Mouse (Mus musculus) adrenal gland, adult 2 months (tissue): Measurements from ENCODE around the gene Vti1a. TPM values are rescaled to one million over a fixed set of nuclear protein-coding genes. Genes with fewer than 3 reads are reported as not detected.

Source experiments
- DNase-seq: peaks from one replicate; pipeline ENCODE4 v3.0.0; 2021
- polyA plus RNA-seq: library from polyadenylated mRNA; depleted of rRNA; stranded (reverse); fragments of >200 nt; gene quantifications from 2 replicates; pipeline ENCODE4 v1.2.3, GENCODE M21; 2012
- total RNA-seq, 2 experiments: library from RNA; stranded (reverse); gene quantifications; 2 replicates each; pipeline ENCODE4 v1.2.3; 2021

Vti1a gene
- total and polyA plus RNA-seq, 3 experiments = 12.7 to 39.6 (median 34.2) TPM

DNA sequence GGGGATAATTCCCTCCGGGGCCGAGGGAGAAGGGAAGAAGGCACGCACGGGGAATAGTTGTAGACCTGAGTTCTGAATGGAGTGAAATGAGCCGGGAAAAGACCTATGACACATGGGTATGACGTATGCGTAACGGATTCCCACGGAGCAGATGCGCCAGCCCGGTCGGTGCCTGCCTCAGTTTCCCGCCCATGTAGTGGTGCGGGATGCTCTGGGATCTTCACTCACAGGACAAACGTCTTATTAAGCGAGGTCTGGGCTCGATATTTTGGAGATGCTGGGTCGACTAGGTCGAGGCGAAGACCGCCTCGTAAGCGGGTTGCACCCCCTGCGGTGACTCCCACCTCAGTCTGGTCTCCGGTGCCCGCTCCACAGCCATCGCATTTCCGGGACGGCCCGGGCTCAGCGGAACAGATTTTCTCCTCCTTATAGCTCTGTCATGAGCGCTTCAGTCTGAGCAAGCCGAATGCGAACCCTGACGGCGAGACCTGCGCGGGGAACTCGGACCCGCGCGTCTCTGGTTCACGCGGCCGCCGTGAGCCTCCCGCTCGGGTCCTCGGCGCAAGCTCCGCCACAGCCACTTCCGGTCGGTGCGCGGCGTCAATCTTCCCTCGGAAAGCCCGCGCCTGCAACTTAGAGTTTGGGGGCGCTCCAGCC, 515 bp upstream of the Vti1a start, which contains the start of gene Zdhhc6:
TSS of gene Zdhhc6 (minus strand) at position 581 of the 657 bp plus-strand sequence.
- peak; percentile 88 for DNase-seq

DNA sequence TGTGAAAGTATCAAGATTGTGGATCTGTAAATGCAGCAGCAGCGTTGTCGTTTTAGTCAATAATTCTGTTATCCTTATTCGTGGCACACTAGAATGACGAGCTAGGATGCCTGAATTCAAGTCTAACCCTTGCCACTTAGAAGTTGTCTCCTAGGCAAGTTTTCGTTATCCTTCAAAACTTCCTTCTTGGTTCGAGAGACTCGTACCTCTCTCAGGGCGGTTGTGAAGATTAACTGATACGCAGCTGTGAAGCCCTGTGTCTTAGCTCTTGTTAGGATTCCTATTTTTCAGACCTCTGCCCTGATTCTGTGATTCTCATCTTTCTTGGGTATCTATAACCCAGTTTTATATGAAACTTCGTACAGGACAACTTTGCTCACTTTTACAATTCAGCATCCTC, 806 bp downstream of the Vti1a start:
- no peak for DNase-seq

DNA sequence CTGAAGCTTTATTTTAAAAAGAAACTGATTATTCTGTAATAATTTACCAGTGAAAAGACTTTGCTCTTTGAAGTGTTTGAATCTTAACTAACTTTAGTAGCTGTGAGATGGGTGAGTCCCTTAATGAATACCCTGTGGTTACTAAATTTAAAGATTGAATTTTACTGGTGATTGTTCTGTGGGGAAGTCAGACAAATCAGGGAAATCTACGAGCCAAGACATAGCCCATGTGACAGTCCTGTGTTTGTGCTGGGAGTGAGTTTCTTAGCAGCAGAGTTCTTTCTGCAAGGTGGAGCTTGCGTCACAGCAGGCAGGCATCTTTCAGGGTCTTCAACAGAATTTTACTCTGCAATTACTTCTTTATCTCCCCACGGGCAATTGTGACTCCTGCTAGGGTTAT, 2.9 kb downstream of the Vti1a start:
- DNase-seq = no peak

DNA sequence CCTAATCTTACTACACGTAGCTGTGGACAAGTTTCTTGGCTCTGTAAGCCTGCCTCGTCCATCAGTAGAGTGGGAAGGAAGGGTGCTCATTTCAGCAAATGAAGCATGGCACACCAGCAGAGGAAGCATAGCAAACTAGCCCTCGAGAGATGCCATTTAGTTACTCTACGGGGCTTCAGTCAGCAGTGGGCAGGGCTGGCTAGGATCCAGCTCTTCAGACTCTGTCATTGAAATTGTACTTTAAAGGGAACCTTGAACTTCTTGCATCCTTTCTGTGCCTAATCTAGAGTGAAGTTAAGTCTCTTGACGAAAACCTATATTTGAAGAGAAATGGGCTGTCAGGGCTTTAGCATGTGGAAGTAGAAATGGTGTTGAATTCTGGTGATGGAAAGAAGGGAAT, 3.4 kb downstream of the Vti1a start:
- peak; percentile 37 for DNase-seq

DNA sequence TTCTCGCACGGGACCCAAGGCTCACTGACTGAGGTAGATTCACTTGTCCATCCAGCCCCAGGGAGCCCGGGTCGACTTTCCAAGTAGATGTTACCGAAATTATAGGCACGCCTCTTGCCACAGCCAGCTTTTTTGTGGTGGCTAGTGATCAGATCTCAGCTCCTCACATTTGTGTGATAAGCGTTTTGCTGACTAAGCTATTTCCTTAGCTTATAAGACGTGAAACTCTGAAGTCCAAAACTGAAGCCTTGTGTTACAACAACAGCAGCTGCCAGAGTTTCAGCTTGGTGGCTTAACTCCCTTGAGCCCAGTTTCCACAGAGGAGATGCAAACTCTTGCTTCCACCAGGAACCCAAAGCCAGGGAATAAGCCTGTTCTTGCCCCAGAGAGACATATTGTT, 6.5 kb downstream of the Vti1a start:
- DNase-seq = no peak

DNA sequence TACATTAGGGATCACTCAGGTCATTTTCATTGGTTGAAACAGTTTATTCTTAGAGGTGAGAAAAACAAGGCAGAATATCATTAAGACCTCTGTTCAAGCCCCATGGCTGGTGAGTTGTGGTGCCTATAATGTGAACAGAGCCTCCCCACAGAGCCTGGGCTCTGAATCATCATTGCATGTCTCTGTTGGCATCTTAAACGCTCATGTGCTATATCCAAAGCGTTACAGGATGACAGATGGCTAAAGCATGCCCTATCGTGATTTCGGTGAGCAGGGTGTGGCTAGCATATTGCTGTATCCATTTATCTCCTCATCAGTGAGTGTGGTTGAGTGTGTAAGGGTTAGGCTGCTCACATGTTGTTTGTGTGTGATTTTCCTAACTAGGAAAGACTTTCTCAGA, 11.4 kb downstream of the Vti1a start:
- DNase-seq = no peak

DNA sequence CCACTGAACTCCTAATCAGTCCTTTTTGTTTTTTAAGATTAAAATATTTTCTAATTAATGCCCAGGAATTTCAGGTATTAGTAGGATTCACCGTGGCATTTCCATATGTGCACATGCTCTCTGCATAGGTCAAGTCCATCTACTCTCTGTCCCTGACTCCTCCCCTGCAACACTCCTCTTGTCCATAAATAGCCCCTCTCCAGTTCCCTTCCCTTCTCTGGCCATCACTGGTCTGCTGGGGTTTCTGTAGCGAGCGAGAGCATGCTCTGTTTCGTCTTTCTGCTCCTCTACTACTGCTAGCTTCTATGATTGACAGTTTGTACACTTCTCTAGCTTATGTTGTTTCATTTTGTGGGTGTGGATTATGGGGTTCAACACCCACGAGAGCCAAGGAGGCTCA, 15.7 kb downstream of the Vti1a start:
- no peak for DNase-seq

DNA sequence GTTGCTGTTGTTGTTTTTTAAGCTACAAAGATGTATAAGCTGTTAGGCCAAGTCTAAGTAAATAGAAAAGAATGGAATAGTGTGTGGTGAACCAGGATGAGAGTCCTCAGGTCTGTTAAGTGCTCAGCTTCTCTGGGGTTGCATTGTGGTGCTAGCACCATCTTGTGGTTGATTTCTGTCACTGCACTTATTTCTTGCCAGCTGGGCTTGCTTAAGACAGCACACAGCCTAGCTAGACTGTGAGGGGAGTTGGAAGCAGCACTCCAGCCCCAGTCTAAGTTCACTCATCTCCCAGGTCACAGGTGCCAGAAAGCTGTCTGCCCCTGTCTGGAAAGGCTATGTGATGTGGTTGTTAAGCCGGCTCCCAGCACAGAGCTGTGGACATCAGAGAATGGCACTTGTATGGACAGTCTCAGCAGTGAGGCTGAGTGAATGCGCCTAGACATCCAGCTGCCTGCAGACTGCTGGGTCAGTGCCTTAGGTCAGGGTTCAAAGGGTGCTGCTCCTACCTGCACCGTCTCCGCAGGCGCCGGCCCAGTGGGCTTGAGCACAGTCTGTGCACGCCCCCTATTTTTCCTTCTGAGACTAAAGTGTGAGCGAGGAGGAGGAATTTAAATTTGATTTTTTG, 16.7 kb downstream of the Vti1a start:
- DNase-seq = peak; percentile 69

DNA sequence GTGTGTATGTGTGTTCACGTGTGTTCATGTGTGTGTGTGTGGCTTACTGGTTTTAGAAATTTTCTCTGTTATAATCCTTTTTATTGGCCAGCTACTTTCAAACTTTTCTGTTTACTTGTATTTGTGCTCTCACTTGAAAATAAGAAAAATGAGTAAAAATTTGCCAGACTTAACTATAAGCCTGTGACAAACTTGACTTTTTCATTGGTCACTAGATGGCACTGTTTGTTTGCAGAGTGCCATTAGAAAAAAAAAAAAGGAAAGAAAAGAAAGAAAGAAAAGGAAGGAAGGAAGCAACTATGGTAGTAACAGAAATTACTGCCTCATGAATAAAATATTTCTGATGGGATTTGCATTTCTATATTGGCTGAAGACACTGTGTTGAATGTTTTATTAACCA, 19.8 kb downstream of the Vti1a start:
- no peak for DNase-seq

DNA sequence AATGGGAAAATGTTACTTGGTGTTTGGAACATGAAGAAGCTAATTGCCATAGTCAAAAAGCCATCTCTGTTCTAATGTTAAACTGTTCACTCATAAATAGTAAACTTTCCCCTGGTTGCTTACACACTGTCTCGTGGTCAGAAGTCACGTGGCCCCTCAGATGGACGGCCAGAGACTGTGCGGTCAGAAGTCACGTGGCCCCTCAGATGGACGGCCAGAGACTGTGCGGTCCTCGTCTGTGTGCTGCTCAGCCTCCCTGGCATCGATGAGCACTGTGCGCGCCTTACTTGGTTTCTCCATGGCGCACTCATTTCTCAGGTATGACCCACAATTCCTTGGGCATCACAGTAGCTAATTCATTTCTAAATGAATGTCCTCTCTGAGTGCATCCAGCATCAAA, 20.3 kb downstream of the Vti1a start:
- DNase-seq = no peak

DNA sequence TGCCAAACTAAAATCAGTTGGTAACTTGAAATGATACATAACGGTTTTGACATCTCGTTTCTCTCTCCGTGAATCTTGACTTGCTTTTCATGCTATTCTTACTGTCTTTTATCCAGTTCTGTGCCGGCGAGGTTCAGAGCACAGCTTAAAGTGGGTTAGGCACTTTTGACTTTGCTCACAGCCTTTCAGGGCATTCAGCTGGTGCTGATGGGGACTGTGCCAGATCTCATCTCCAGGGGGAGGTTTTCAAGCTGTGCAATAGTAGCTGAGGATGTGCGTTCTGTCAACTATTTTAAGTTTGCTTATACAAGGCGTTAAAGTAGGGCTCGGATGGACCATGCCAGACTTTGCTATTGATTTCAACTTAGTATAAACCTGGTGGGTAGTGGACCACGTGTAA, 21.0 kb downstream of the Vti1a start:
- no peak for DNase-seq

DNA sequence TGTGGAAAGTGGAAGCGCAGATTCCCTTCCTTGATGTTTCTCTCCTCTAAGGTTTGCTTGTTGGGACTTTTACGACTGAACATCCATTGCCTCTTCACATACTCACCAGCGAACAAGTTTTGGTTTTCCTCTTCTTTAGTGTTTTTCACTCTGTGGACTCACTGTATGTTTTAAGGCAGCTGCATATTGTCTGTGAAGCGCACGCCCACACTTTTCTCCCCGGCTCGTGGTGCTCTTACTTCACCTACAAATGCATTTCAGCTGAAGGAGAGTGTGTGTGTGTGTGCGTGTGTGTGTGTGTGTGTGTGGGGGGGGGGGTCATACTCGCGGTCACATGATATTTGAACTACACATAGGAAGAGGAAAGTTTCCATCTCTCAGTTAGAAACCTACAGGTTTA, 21.6 kb downstream of the Vti1a start:
- DNase-seq = no peak

DNA sequence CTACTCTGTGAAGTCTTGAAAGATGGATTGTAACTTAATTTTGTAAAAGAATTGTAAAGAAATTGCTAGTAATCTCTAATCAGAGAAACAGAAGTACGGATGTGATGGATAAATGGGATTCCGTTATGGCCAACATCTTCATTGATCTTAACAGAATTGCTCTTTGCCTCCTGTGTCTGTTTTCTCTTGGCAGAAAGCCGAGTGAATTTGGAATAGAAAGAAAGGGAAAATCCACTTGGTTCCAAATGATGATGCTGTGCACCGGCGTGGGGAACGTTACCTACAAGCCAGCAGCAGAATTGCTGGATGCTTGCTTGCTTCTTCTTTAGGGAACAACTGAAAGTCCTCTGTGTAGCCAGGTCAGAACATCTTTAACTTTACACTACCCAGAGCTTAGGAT, 24.4 kb downstream of the Vti1a start:
- DNase-seq = no peak

DNA sequence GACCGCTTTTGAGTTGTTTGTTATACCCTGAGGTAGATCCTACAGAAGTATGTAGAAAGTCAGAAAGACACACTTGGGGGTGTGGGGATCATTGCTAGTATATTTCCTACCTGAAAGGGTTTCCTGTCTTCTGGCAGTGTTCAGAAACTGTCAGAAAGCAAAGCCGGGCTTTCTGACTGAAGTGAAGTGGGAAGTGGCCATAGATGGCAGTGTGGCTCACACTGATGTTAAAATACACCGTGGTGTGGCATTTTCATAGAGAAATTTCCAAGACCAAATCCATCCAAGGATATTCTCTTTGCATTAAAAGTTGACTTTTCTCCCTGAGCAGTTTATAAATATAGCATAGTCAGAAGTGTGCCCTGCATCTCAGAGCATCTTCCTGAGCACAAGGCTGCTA, 25.3 kb downstream of the Vti1a start:
- no peak for DNase-seq

DNA sequence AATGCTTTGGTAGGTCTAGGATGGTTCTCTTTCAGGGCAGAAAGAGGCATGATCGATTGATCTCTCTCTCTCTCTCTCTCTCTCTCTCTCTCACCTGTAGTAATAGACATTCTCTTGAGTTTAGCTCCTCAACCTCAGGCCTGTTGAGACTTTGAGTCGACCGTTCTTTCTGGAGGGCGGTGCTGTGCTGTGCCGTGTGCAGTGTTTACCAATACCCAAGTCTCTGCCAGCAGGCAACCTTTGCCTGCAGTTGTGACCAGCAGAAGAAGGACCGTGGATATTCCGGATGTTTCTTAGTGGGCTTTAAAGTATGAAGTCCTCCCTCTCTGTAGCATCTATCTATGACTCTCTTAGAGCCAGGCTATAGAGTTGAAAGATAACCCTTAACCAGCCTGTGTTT, 26.3 kb downstream of the Vti1a start:
- DNase-seq = no peak

DNA sequence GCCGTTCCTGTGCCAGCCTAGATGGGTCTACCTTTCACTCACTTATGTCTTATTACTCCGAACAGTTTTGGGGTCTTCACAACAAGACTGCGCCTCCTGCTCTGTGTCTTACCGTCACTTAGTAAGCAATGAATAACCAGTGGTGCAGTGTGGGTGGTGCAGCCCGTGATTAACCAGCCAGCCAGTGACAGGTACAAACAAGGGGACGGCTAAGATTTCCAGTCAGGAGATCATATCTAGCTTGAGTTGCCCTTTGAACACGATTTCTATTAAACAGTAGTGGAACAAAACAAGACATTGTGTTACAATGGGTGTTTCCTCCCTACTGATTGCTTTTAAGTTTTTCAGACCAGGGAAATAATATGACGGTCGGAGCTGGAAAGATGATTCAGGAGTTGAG, 27.2 kb downstream of the Vti1a start:
- DNase-seq = no peak

DNA sequence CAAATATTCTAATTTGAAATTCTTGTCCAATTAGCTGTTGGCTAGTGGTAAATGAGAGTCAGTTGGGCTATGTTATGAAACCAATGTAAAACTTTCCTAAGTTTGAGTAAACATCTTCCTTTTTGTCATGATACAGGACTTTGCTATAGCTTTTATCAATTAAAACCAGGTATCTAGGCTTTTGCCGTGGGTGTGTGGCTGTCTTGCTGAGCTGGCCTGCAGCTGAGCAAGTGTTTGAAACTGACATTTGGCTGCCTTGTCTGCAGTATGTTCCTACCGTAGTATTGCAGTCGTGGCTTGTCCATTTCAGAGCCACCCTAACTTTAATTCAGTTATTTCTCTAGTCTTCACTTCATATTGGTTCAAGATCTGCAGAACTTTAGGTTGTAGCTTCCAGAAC, 32.1 kb downstream of the Vti1a start:
- no peak for DNase-seq

DNA sequence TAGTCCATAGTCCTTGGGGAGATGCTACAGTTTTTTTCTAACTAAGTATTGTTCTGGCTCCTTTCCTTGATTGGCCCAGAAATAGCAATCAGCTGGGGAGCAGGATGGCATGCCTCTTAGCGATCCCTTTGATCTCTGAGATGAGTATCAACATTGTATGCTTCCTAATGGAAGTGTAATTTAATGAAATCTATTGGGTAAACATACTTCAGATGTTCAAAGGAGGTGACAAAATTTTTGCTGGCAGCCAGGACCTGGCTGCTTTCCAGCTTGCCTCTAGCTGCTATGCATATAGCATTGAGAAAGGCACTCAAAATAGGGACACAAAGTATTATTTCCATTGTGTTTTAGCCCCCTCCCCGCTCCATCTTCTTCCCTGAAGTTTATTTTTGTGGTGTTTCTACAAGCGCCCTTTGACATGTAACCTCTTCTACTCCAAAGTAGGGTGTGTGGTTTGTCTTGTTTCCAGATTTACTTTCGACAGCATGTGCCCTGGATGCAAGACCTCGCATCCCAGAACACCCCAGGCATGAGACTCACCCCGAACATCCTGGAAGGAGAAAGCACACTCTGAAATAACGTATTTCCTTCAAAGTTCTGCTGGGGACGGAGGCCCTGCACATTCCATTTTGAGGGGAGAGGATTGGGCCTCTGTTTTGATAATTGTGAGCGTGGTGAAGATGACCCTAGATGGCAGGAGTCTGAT, 34.7 kb downstream of the Vti1a start:
- DNase-seq = no peak

DNA sequence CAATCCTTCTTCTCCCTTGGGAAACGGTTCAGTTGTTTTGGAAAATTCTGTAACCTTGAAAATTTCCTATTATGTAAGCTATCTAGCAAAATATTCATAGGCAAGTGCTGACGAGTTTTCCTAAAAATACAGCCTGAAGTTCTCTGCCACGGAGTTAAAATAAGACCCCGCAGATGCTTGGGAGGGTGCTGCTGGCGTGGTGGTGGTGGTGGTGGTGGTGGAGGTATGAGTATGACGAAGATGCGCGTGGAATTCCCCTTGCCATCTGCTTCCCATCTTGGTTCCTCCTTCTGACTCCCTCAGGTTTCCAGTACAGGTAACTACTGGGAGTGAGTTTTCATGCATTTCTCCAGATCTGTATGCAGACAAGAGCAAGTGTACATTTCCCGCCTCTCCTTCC, 46.5 kb downstream of the Vti1a start:
- DNase-seq = no peak

DNA sequence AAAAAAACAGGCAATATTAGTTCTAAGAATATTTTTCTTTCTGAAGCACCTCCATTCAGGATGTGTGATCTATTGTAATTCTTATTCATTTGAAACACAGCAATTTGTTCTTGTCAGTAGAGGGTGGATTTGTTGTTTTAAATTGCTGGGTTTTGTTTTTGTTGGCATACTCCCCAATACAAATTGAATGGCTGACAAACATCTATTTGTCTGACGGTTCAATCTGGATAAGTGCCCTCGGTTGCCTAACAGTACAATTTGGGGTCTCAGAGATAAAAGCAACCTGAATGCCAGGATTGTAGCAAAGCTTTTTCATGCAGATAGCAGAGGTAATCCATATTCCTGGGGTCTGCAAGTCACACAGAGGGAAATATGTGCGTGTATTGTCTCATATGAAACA, 53.6 kb downstream of the Vti1a start:
- DNase-seq = no peak

DNA sequence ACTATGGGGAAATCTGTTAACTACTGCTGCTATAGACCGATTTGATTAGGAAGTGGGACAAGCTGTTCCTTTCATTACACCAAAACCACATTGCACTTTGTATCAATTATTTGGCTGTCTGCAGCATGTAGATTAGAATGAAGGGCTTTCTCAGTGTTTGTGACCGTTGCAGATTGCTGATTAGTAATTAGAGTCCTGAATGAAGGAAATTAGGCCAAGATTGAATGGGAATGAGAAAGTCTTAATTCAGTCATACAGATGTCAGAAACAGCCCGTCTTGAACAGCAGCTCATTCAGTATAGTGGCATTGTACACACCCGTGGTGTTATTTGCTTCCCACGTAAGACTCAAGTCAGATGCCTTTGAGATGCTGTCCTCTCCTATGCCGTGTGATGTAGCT, 60.2 kb downstream of the Vti1a start:
- DNase-seq = no peak

DNA sequence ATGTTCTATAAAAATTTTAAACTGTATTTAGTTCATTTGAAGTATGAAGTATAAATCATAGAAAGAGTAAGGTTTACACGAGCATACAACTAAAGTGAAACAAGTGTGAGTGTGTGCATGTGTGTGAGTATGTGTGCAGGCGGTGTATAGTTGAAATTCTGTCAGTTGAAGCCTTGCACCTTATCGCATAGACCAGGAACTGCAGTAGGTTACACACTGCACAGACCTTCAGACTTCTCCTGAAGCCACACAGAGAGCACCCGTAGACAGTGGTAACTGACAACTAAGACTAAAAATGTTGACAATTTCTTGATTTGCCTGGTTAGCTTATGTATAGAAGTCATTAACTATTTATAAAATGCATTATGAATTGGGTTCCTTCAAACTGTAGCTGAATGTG, 61.4 kb downstream of the Vti1a start:
- DNase-seq = no peak

DNA sequence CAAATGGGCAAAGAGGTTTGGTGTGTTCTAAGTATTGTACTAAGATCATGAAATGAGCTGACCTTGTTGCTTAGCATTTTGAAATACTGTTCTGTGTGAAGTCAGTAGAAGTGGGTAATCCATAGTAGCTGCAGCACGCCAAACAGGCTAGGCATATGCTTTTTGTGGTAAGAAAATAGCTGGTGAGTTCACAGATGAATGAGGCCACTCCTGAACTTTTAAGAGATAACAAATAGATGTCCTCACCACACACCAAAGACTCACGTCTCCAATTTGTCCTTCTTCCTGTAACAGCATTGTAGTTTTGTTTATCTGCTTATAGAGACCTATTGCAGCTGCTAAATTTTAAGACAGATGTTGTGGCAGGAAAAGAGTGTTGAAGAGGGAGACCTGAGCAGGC, 62.8 kb downstream of the Vti1a start:
- no peak for DNase-seq

DNA sequence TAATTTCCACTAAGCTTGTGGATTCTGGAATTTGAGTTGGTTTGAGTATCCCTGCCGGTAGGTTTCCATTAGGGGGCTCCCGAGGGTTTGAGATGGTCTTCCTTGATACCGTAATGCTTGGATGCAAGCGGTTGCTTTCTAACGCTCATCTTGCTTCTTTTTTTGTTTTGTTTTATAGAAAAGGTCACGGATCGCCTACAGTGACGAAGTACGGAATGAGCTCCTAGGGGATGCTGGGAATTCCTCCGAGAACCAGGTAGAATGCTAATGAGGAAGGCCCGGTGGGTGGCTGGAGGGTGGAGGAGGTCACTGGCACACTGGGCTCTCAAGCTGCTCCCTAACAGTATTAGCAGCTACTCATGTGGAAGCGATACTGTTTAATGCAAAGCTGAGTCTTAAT, 64.7 kb downstream of the Vti1a start:
- DNase-seq = no peak
